Mouse (Mus musculus) cerebellum, adult 11 months (tissue): ENCODE data around the gene Prdm16.

ENCODE experiments used
- DNase-seq: peaks from one replicate; pipeline ENCODE4 v3.0.0; 2022

Gene Prdm16

GRCm38 (mm10) chr4:154602409-154602808 lies 34.3 kb downstream of the Prdm16 start:
- no peak for DNase-seq

- no peak for DNase-seq
These were observed 35.7 kb downstream of the Prdm16 start for GRCm38 (mm10) chr4:154601006-154601405.

- DNase-seq = no peak
These were observed 36.7 kb downstream of the Prdm16 start for GRCm38 (mm10) chr4:154599977-154600376.

- DNase-seq = no peak
These were observed 38.3 kb downstream of the Prdm16 start for GRCm38 (mm10) chr4:154598357-154598756.

- no peak for DNase-seq
These were observed 39.9 kb downstream of the Prdm16 start for GRCm38 (mm10) chr4:154596805-154597204.

- no peak for DNase-seq
These were observed 41.7 kb downstream of the Prdm16 start for GRCm38 (mm10) chr4:154594761-154595556.

- no peak for DNase-seq
These were observed 42.4 kb downstream of the Prdm16 start for GRCm38 (mm10) chr4:154594116-154594760.

GRCm38 (mm10) chr4:154592562-154592961 lies 44.1 kb downstream of the Prdm16 start:
- DNase-seq = no peak

GRCm38 (mm10) chr4:154590910-154591309 lies 45.8 kb downstream of the Prdm16 start:
- no peak for DNase-seq

- DNase-seq = no peak
These were observed 50.3 kb downstream of the Prdm16 start for GRCm38 (mm10) chr4:154586334-154586733.

GRCm38 (mm10) chr4:154585779-154586178 lies 50.9 kb downstream of the Prdm16 start:
- DNase-seq = no peak

- DNase-seq = no peak
These were observed 53.0 kb downstream of the Prdm16 start for GRCm38 (mm10) chr4:154583712-154584111.

GRCm38 (mm10) chr4:154582607-154583236 lies 54.0 kb downstream of the Prdm16 start:
- DNase-seq = no peak

GRCm38 (mm10) chr4:154581261-154581886 lies 55.3 kb downstream of the Prdm16 start:
- no peak for DNase-seq

- DNase-seq = no peak
These were observed 62.3 kb downstream of the Prdm16 start for GRCm38 (mm10) chr4:154574208-154574875.

GRCm38 (mm10) chr4:154570451-154570881 lies 66.2 kb downstream of the Prdm16 start:
- no peak for DNase-seq

- no peak for DNase-seq
These were observed 66.8 kb downstream of the Prdm16 start for GRCm38 (mm10) chr4:154569845-154570244.

GRCm38 (mm10) chr4:154568798-154569197 lies 67.9 kb downstream of the Prdm16 start:
- DNase-seq = no peak

GRCm38 (mm10) chr4:154567942-154568341 lies 68.7 kb downstream of the Prdm16 start:
- DNase-seq = no peak

- DNase-seq = no peak
These were observed 73.5 kb downstream of the Prdm16 start for GRCm38 (mm10) chr4:154563201-154563600.

GRCm38 (mm10) chr4:154558041-154558440 lies 78.6 kb downstream of the Prdm16 start:
- no peak for DNase-seq

- DNase-seq = no peak
These were observed 79.5 kb downstream of the Prdm16 start for GRCm38 (mm10) chr4:154557168-154557567.

GRCm38 (mm10) chr4:154556418-154556817 lies 80.3 kb downstream of the Prdm16 start:
- no peak for DNase-seq
